Mouse (Mus musculus): ENCODE results near the gene Ppp2r3d. TPM values are rescaled to one million over a fixed set of nuclear protein-coding genes. Genes with fewer than 3 reads are reported as not detected.
A peak's percentile ranks its signal among the peaks of the same experiment; 100 is the strongest.

Gene Ppp2r3d
- polyA plus RNA-seq, 1 experiment = 314 TPM

DNA sequence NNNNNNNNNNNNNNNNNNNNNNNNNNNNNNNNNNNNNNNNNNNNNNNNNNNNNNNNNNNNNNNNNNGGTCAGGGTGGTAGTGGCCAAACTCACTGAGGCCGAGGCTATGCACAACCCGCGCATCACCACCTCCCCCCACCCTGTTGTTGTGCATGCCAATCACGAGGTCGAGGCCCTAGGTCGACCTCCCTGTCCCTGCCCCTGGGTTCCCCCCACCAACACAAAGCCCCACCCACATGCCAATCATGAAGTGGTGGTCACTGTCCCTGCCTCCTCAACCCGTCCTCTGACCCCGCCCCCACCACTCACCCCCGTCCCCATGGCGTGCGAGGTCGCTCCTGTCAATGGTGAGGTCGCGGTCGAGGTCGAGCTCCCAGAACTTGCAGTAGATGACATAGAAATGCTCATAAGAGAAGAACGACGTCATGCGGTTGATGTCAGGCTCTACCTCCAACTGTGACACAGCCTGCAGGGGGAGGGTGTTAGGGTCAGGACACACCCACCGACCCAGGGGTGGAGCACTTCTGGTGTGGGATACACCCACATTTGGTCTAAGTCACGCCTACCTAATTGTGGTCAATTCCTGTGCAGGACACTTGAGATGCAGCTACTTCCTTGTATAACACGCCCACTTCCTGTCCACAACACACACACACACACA, 37.9 kb downstream of the Ppp2r3d start:
- TF ChIP-seq POLR2A (IDR thresholded peaks at IDR 0.05; ENCODE audit: borderline replicate concordance, extremely low read depth, insufficient read depth, insufficient read length, poor library complexity, severe bottlenecking) (no peak), CTCF (IDR thresholded peaks at IDR 0.05; ENCODE audit: borderline replicate concordance, extremely low read depth, insufficient read depth, insufficient read length) (no peak)
- peak; percentile 6 for DNase-seq (ENCODE audit: low read depth)

- TF ChIP-seq POLR2A (IDR thresholded peaks at IDR 0.05; ENCODE audit: borderline replicate concordance, extremely low read depth, insufficient read depth, insufficient read length, poor library complexity, severe bottlenecking) = no peak
- peak; percentile 97 for DNase-seq (ENCODE audit: low read depth)
These were observed 51.2 kb downstream of the Ppp2r3d start for GRCm38 (mm10) chr9:124425411-124425885.

GRCm38 (mm10) chr9:124424542-124425410, 51.9 kb downstream of the Ppp2r3d start:
- TF ChIP-seq CTCF (IDR thresholded peaks at IDR 0.05; ENCODE audit: borderline replicate concordance, extremely low read depth, insufficient read depth, insufficient read length) (no peak), POLR2A (IDR thresholded peaks at IDR 0.05; ENCODE audit: borderline replicate concordance, extremely low read depth, insufficient read depth, insufficient read length, poor library complexity, severe bottlenecking) (0 out of 2 replicates have a peak, but pooled peaks have one; percentile 31)

GRCm38 (mm10) chr9:124424292-124424541, 52.5 kb downstream of the Ppp2r3d start:
- DNase-seq (ENCODE audit: low read depth) = no peak
- TF ChIP-seq POLR2A (IDR thresholded peaks at IDR 0.05; ENCODE audit: borderline replicate concordance, extremely low read depth, insufficient read depth, insufficient read length, poor library complexity, severe bottlenecking) = no peak
- TF ChIP-seq CTCF (IDR thresholded peaks at IDR 0.05; ENCODE audit: borderline replicate concordance, extremely low read depth, insufficient read depth, insufficient read length) = no peak

More at GRCm38 (mm10) chr9:124424542-124425410, 51.9 kb downstream of the Ppp2r3d start:
- peak; percentile 100 for DNase-seq (ENCODE audit: low read depth)

- TF ChIP-seq POLR2A (IDR thresholded peaks at IDR 0.05; ENCODE audit: borderline replicate concordance, extremely low read depth, insufficient read depth, insufficient read length, poor library complexity, severe bottlenecking) = no peak
- no peak for TF ChIP-seq CTCF (IDR thresholded peaks at IDR 0.05; ENCODE audit: borderline replicate concordance, extremely low read depth, insufficient read depth, insufficient read length)
- peak; percentile 99 for DNase-seq (ENCODE audit: low read depth)
These were observed 53.0 kb downstream of the Ppp2r3d start for GRCm38 (mm10) chr9:124423552-124424291.

GRCm38 (mm10) chr9:124422900-124423551, 53.7 kb downstream of the Ppp2r3d start:
- peak; percentile 77; the same call in 1 of the 2 replicates for TF ChIP-seq POLR2A (IDR thresholded peaks at IDR 0.05; ENCODE audit: borderline replicate concordance, extremely low read depth, insufficient read depth, insufficient read length, poor library complexity, severe bottlenecking)
- TF ChIP-seq CTCF (IDR thresholded peaks at IDR 0.05; ENCODE audit: borderline replicate concordance, extremely low read depth, insufficient read depth, insufficient read length) = no peak
- peak; percentile 97 for DNase-seq (ENCODE audit: low read depth)

- TF ChIP-seq POLR2A (IDR thresholded peaks at IDR 0.05; ENCODE audit: borderline replicate concordance, extremely low read depth, insufficient read depth, insufficient read length, poor library complexity, severe bottlenecking) (no peak), CTCF (IDR thresholded peaks at IDR 0.05; ENCODE audit: borderline replicate concordance, extremely low read depth, insufficient read depth, insufficient read length) (no peak)
These were observed 54.3 kb downstream of the Ppp2r3d start for GRCm38 (mm10) chr9:124422427-124422826.

GRCm38 (mm10) chr9:124412921-124413320, 63.8 kb downstream of the Ppp2r3d start:
- TF ChIP-seq CTCF (IDR thresholded peaks at IDR 0.05; ENCODE audit: borderline replicate concordance, extremely low read depth, insufficient read depth, insufficient read length) (no peak), POLR2A (IDR thresholded peaks at IDR 0.05; ENCODE audit: borderline replicate concordance, extremely low read depth, insufficient read depth, insufficient read length, poor library complexity, severe bottlenecking) (no peak)
- DNase-seq (ENCODE audit: low read depth) = no peak

More at GRCm38 (mm10) chr9:124422427-124422826, 54.3 kb downstream of the Ppp2r3d start:
- peak; percentile 66 for DNase-seq (ENCODE audit: low read depth)

DNA sequence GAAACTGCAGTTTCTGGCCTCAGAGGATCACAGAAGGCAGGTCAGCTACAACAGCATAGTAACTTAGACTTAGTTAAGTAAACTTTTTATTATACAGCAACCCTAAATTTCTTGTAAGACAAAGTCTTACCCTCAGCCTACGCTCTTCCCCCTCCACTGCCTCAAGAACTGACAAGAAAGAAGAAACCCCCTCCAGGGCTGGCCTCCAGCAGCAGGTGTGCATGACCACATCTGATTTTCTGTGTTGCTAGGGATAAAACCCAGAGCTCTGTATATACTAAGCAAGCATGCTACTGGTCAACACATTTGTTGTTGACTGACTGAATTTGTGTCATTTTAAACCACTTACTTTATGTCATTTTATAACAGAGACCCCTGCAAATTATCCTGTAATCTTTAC, 65.1 kb downstream of the Ppp2r3d start:
- no peak for DNase-seq (ENCODE audit: low read depth)
- TF ChIP-seq CTCF (IDR thresholded peaks at IDR 0.05; ENCODE audit: borderline replicate concordance, extremely low read depth, insufficient read depth, insufficient read length) = no peak
- no peak for TF ChIP-seq POLR2A (IDR thresholded peaks at IDR 0.05; ENCODE audit: borderline replicate concordance, extremely low read depth, insufficient read depth, insufficient read length, poor library complexity, severe bottlenecking)

DNA sequence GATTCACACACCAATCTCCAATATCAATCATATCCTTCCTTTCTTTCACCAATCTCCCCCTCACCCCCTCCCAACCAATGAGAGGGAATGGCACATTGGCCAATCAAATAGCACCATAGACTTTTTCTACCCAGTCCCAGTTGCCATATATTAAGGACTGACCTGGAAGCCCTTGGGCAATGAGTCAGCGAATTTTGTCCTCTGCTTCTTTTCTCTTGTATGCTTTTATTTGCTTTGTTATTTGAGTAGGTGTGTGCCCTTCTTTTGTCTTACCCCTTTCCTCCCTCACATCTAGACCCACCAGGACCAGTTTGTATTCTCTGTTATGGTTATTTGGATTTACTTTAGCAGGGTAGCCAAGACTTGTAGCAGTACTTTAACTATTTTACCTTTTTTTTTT, 68.1 kb downstream of the Ppp2r3d start:
- DNase-seq (ENCODE audit: low read depth) = no peak
- no peak for TF ChIP-seq CTCF (IDR thresholded peaks at IDR 0.05; ENCODE audit: borderline replicate concordance, extremely low read depth, insufficient read depth, insufficient read length)
- TF ChIP-seq POLR2A (IDR thresholded peaks at IDR 0.05; ENCODE audit: borderline replicate concordance, extremely low read depth, insufficient read depth, insufficient read length, poor library complexity, severe bottlenecking) = no peak

Other genes starting within 250 kb of the Ppp2r3d start
- 11.0 and 12.2 TPM in 2 replicates for gene 2010315B03Rik, start 164.2 kb downstream of the Ppp2r3d start, polyA plus RNA-seq (2012; rRNA removed)
- not detected in 2 replicates for gene Gm21836, start 16.9 kb upstream of the Ppp2r3d start, polyA plus RNA-seq (2012; rRNA removed)